Mouse (Mus musculus): ENCODE data around the gene Insig1.

Insig1 gene

GRCm38 (mm10) chr5:28070828-28071455 lies at the start of gene Insig1:
Gene Insig1 (plus strand): TSS chr5:28071363.
- DNase-seq (ENCODE audit: low spot score) = peak; percentile 99

GRCm38 (mm10) chr5:28023452-28023851 lies 47.7 kb upstream of the Insig1 start:
- no peak for DNase-seq (ENCODE audit: low spot score)

- no peak for DNase-seq (ENCODE audit: low spot score)
These were observed 39.5 kb upstream of the Insig1 start for GRCm38 (mm10) chr5:28031577-28032236.

GRCm38 (mm10) chr5:28032866-28033265 lies 38.3 kb upstream of the Insig1 start:
- no peak for DNase-seq (ENCODE audit: low spot score)

GRCm38 (mm10) chr5:28033281-28033680 lies 37.9 kb upstream of the Insig1 start:
- no peak for DNase-seq (ENCODE audit: low spot score)

GRCm38 (mm10) chr5:28033826-28034225 lies 37.3 kb upstream of the Insig1 start:
- no peak for DNase-seq (ENCODE audit: low spot score)

GRCm38 (mm10) chr5:28036011-28036410 lies 35.2 kb upstream of the Insig1 start:
- DNase-seq (ENCODE audit: low spot score) = no peak

GRCm38 (mm10) chr5:28036518-28036917 lies 34.6 kb upstream of the Insig1 start:
- no peak for DNase-seq (ENCODE audit: low spot score)

GRCm38 (mm10) chr5:28037172-28037591 lies 34.0 kb upstream of the Insig1 start:
- DNase-seq (ENCODE audit: low spot score) = no peak

GRCm38 (mm10) chr5:28037639-28038038 lies 33.5 kb upstream of the Insig1 start:
- DNase-seq (ENCODE audit: low spot score) = peak; percentile 32

- peak; percentile 59 for DNase-seq (ENCODE audit: low spot score)
These were observed 33.0 kb upstream of the Insig1 start for GRCm38 (mm10) chr5:28038115-28038514.

GRCm38 (mm10) chr5:28039746-28040655 lies 31.2 kb upstream of the Insig1 start:
- no peak for DNase-seq (ENCODE audit: low spot score)

GRCm38 (mm10) chr5:28040726-28041125 lies 30.4 kb upstream of the Insig1 start:
- no peak for DNase-seq (ENCODE audit: low spot score)

GRCm38 (mm10) chr5:28042021-28042420 lies 29.1 kb upstream of the Insig1 start:
- no peak for DNase-seq (ENCODE audit: low spot score)

- DNase-seq (ENCODE audit: low spot score) = no peak
These were observed 28.4 kb upstream of the Insig1 start for GRCm38 (mm10) chr5:28042779-28043178.

GRCm38 (mm10) chr5:28043386-28043785 lies 27.8 kb upstream of the Insig1 start:
- no peak for DNase-seq (ENCODE audit: low spot score)

- no peak for DNase-seq (ENCODE audit: low spot score)
These were observed 24.2 kb upstream of the Insig1 start for GRCm38 (mm10) chr5:28046966-28047365.

GRCm38 (mm10) chr5:28047961-28048360 lies 23.2 kb upstream of the Insig1 start:
- no peak for DNase-seq (ENCODE audit: low spot score)

GRCm38 (mm10) chr5:28055450-28055849 lies 15.7 kb upstream of the Insig1 start:
- peak; percentile 15 for DNase-seq (ENCODE audit: low spot score)

- DNase-seq (ENCODE audit: low spot score) = no peak
These were observed 14.3 kb upstream of the Insig1 start for GRCm38 (mm10) chr5:28056877-28057276.

GRCm38 (mm10) chr5:28060506-28060905 lies 10.7 kb upstream of the Insig1 start:
- DNase-seq (ENCODE audit: low spot score) = no peak

GRCm38 (mm10) chr5:28061011-28061410 lies 10.2 kb upstream of the Insig1 start:
- DNase-seq (ENCODE audit: low spot score) = no peak

Data from ovary, postnatal 36 days (tissue).